Mouse (Mus musculus) large intestine, adult 2 months (tissue): ENCODE measurements around the gene Guca1b. TPM values are rescaled to one million over a fixed set of nuclear protein-coding genes. Genes with fewer than 3 reads are reported as not detected.

Experiments
- polyA plus RNA-seq: library from polyadenylated mRNA; depleted of rRNA; stranded (reverse); fragments of >200 nt; gene quantifications from 2 replicates; pipeline ENCODE4 v1.2.3, GENCODE M21; 2012; rRNA removed

Guca1b gene
- polyA plus RNA-seq, 1 experiment: 1.6 TPM

Other genes starting within 250 kb of the Guca1b start
- gene Mrps10, start 16.5 kb upstream of the Guca1b start, polyA plus RNA-seq: 21.0 and 21.9 TPM in 2 replicates
- gene Guca1a, start 15.2 kb downstream of the Guca1b start, polyA plus RNA-seq: 2.2 and 3.0 TPM in 2 replicates
- 10.9 and 11.6 TPM in 2 replicates for gene AI661453, start 51.2 kb downstream of the Guca1b start, polyA plus RNA-seq
- 0.19 and 0.51 TPM in 2 replicates for gene 1700001C19Rik, start 52.0 kb downstream of the Guca1b start, polyA plus RNA-seq
- gene Taf8, start 116.9 kb downstream of the Guca1b start, polyA plus RNA-seq: 15.3 and 19.7 TPM in 2 replicates
- gene Ccnd3, start 119.7 kb downstream of the Guca1b start, polyA plus RNA-seq: 57.0 and 63.7 TPM in 2 replicates
- 8.4 and 10.4 TPM in 2 replicates for gene Bysl, start 226.1 kb downstream of the Guca1b start, polyA plus RNA-seq
- gene Med20, start 226.2 kb downstream of the Guca1b start, polyA plus RNA-seq: 21.7 and 23.7 TPM in 2 replicates
- 0.14 and 0.17 TPM in 2 replicates for gene Gm20517, start 226.2 kb downstream of the Guca1b start, polyA plus RNA-seq
- 5.0 and 9.2 TPM in 2 replicates for gene Usp49, start 245.3 kb downstream of the Guca1b start, polyA plus RNA-seq